10 mouse cellular contexts compared by ENCODE assay signal in genomic region chr9:68956938-68957573, GRCm38 (mm10).
A peak's percentile ranks its signal among the peaks of the same experiment; 100 is the strongest.
DNase-seq lines count a peak whose midpoint lies in the region; ATAC-seq lines count a peak whose summit lies in the region.
"Had no signal": no experiment of that assay in that cellular context is flagged by ENCODE, and none has a peak within 500 bp of the region (broad histone marks: within the 10 kb centered on the region; RNA-seq: fewer than 3 reads in every experiment).

No protein-coding gene starts in this region.

- no peaks in the 10 kb centered on the region for H3K27me3 ChIP-seq in kidney, embryonic 14.5 days (ENCODE audit: control insufficient read depth, insufficient read depth, low read length)
- no peaks in the 10 kb centered on the region for H3K27me3 ChIP-seq in neural tube, embryonic 11.5 days (ENCODE audit: control insufficient read depth, insufficient read depth, low read length)

- H3K36me3 ChIP-seq in kidney, embryonic 14.5 days (ENCODE audit: control insufficient read depth, insufficient read depth, low read length) = no peaks in the 10 kb centered on the region
- no peaks in the 10 kb centered on the region for H3K36me3 ChIP-seq in neural tube, embryonic 11.5 days (ENCODE audit: control insufficient read depth, insufficient read depth, low read length)
- H3K36me3 ChIP-seq: embryonic facial prominence, embryonic 13.5 days; limb, embryonic 13.5 days had no signal

- H3K4me1 ChIP-seq in kidney, embryonic 14.5 days (ENCODE audit: control insufficient read depth, insufficient read depth, low read length) = peaks cover 4% of the 10 kb centered on the region; the same call in 1 of the 2 replicates
- no peaks in the 10 kb centered on the region for H3K4me1 ChIP-seq in neural tube, embryonic 11.5 days (ENCODE audit: control insufficient read depth, insufficient read depth, low read length)

- no peak for ATAC-seq in kidney, embryonic 14.5 days (ENCODE audit: low FRiP score, low TSS enrichment)
- ATAC-seq in CD4-positive, CD25-positive, alpha-beta regulatory T cell, adult 4 months = peak; percentile 85
- no peak for ATAC-seq in neural tube, embryonic 11.5 days (ENCODE audit: insufficient read depth, low FRiP score, low TSS enrichment)

- peak; percentile 66 for DNase-seq in kidney, adult 18-20 months
- peak; percentile 42 to 78 for DNase-seq in adrenal gland, adult (ENCODE audit: inconsistent age in 2 of 2, low spot score in 1 of 2)
- peak; percentile 72 for DNase-seq in embryo, embryonic 10.5 days (ENCODE audit: low spot score)
- peak; percentile 73 to 80 for DNase-seq in kidney, postnatal 25 days
- DNase-seq in neural tube, embryonic 11.5 days (ENCODE audit: low spot score) = peak; percentile 60
- no peak for DNase-seq in MN1 (ENCODE audit: low spot score)

- 60% methylated on average over 5 of the region's 5 CpGs for WGBS in kidney, embryonic 14.5 days
- WGBS in neural tube, embryonic 11.5 days = 67% methylated on average over 5 of the region's 5 CpGs

- no peak overlapping the region for H3K27ac ChIP-seq in kidney, embryonic 14.5 days (ENCODE audit: low read depth, low read length)
- no peak overlapping the region for H3K27ac ChIP-seq in neural tube, embryonic 11.5 days (ENCODE audit: low read depth, low read length)
- H3K27ac ChIP-seq: embryonic facial prominence, embryonic 13.5 days; limb, embryonic 13.5 days had no signal

- no peak overlapping the region for H3K9ac ChIP-seq in kidney, embryonic 14.5 days (ENCODE audit: low read depth, low read length)
- no peak overlapping the region for H3K9ac ChIP-seq in neural tube, embryonic 11.5 days (ENCODE audit: low read length)
- H3K9ac ChIP-seq: embryonic facial prominence, embryonic 13.5 days; limb, embryonic 13.5 days had no signal

- H3K4me3 ChIP-seq in kidney, embryonic 14.5 days (ENCODE audit: low read length) = no peak overlapping the region
- H3K4me3 ChIP-seq in neural tube, embryonic 11.5 days (ENCODE audit: low read depth, low read length) = no peak overlapping the region
- H3K4me3 ChIP-seq: embryonic facial prominence, embryonic 13.5 days; limb, embryonic 13.5 days had no signal

- H3K4me2 ChIP-seq in kidney, embryonic 14.5 days (replicated peaks; ENCODE audit: low read depth, low read length) = no peak overlapping the region
- no peak overlapping the region for H3K4me2 ChIP-seq in neural tube, embryonic 11.5 days (ENCODE audit: low read depth)
- H3K4me2 ChIP-seq: embryonic facial prominence, embryonic 13.5 days; limb, embryonic 13.5 days had no signal

- no peaks in the 10 kb centered on the region for H3K9me3 ChIP-seq in kidney, embryonic 14.5 days (ENCODE audit: control insufficient read depth, low read length)
- no peaks in the 10 kb centered on the region for H3K9me3 ChIP-seq in neural tube, embryonic 11.5 days (ENCODE audit: control insufficient read depth, low read length)
- H3K9me3 ChIP-seq: embryonic facial prominence, embryonic 13.5 days; limb, embryonic 13.5 days had no signal
